ENCODE assay signal across 8 mouse cellular contexts in genomic region chr5:28317253-28317916, GRCm38 (mm10). TPM values are rescaled to one million over a fixed set of nuclear protein-coding genes. Genes with fewer than 3 reads are reported as not detected.
DNase-seq lines count a peak whose midpoint lies in the region; ATAC-seq lines count a peak whose summit lies in the region.

No protein-coding gene starts in this region.

- H3K4me1 ChIP-seq in heart, embryonic 16.5 days (ENCODE audit: control insufficient read depth, insufficient read depth, low read length): peaks cover 20% of the 10 kb centered on the region
- H3K4me1 ChIP-seq in forebrain, embryonic 16.5 days (replicated peaks; ENCODE audit: control insufficient read depth, insufficient read depth, low read length): peaks cover 25% of the 10 kb centered on the region
- peaks cover 25% of the 10 kb centered on the region for H3K4me1 ChIP-seq in liver, embryonic 16.5 days (ENCODE audit: control insufficient read depth, low read depth, low read length)

- ATAC-seq in heart, embryonic 16.5 days (replicated peaks; ENCODE audit: extremely low read depth, insufficient read depth, low FRiP score): peak; percentile 60
- peak; percentile 76 for ATAC-seq in forebrain, embryonic 16.5 days
- peak; percentile 52 for ATAC-seq in liver, embryonic 16.5 days (ENCODE audit: low read depth)

- H3K4me2 ChIP-seq in heart, embryonic 16.5 days (ENCODE audit: low read depth, low read length): peak overlapping the region; percentile 89
- H3K4me2 ChIP-seq in forebrain, embryonic 16.5 days (ENCODE audit: low read length): peak overlapping the region; percentile 74
- H3K4me2 ChIP-seq in liver, embryonic 16.5 days (ENCODE audit: low read depth, low read length): peak overlapping the region; percentile 91

- H3K36me3 ChIP-seq in heart, embryonic 16.5 days (ENCODE audit: control insufficient read depth, insufficient read depth): no peaks in the 10 kb centered on the region
- no peaks in the 10 kb centered on the region for H3K36me3 ChIP-seq in forebrain, embryonic 16.5 days (ENCODE audit: control insufficient read depth, insufficient read depth)
- no peaks in the 10 kb centered on the region for H3K36me3 ChIP-seq in liver, embryonic 16.5 days (ENCODE audit: control insufficient read depth, insufficient read depth)

- WGBS in heart, embryonic 16.5 days: under 1% methylated on average over 60 of the region's 62 CpGs
- under 1% methylated on average over 58 of the region's 62 CpGs for WGBS in forebrain, embryonic 16.5 days
- under 1% methylated on average over 61 of the region's 62 CpGs for WGBS in liver, embryonic 16.5 days (ENCODE audit: insufficient replicate concordance)

- H3K27ac ChIP-seq in heart, embryonic 16.5 days (ENCODE audit: low read length): peak overlapping the region; percentile 100
- H3K27ac ChIP-seq in forebrain, embryonic 16.5 days (ENCODE audit: low read length): peak overlapping the region; percentile 100
- H3K27ac ChIP-seq in liver, embryonic 16.5 days (ENCODE audit: low read length): peak overlapping the region; percentile 99

- H3K9me3 ChIP-seq in heart, embryonic 16.5 days (replicated peaks; ENCODE audit: control insufficient read depth, low read length): no peaks in the 10 kb centered on the region
- no peaks in the 10 kb centered on the region for H3K9me3 ChIP-seq in forebrain, embryonic 16.5 days (ENCODE audit: control insufficient read depth, low read length)
- H3K9me3 ChIP-seq in liver, embryonic 16.5 days (replicated peaks; ENCODE audit: control insufficient read depth, low read length): no peaks in the 10 kb centered on the region

- H3K27me3 ChIP-seq in heart, embryonic 16.5 days (ENCODE audit: control insufficient read depth, insufficient read depth, low read length): no peaks in the 10 kb centered on the region
- H3K27me3 ChIP-seq in forebrain, embryonic 16.5 days (replicated peaks; ENCODE audit: control insufficient read depth, insufficient read depth, low read length): no peaks in the 10 kb centered on the region
- no peaks in the 10 kb centered on the region for H3K27me3 ChIP-seq in liver, embryonic 16.5 days (ENCODE audit: control insufficient read depth, insufficient read depth, low read depth, low read length)

- no peak for DNase-seq in heart, adult 9 months (ENCODE audit: low spot score in 2 of 2)
- DNase-seq in NIH3T3 (ENCODE audit: low read depth): peak; percentile 58
- no peak for DNase-seq in left cerebral cortex, adult 9 months (ENCODE audit: low spot score in 2 of 2)
- DNase-seq in layer of hippocampus, postnatal 36 days: no peak
- no peak for DNase-seq in adrenal gland, postnatal 10 days

- peak overlapping the region; percentile 90 for H3K4me3 ChIP-seq in heart, embryonic 16.5 days (ENCODE audit: low read length)
- H3K4me3 ChIP-seq in forebrain, embryonic 16.5 days (replicated peaks; ENCODE audit: low read length): peak overlapping the region; percentile 89
- H3K4me3 ChIP-seq in liver, embryonic 16.5 days (ENCODE audit: low read depth, low read length): peak overlapping the region; percentile 97

- H3K9ac ChIP-seq in heart, embryonic 16.5 days (ENCODE audit: low read length): peak overlapping the region; percentile 96
- peak overlapping the region; percentile 99 for H3K9ac ChIP-seq in forebrain, embryonic 16.5 days (replicated peaks; ENCODE audit: low read depth, low read length)
- H3K9ac ChIP-seq in liver, embryonic 16.5 days (ENCODE audit: low read depth, low read length): peak overlapping the region; percentile 100

RNA-seq across cellular contexts. Expression of gene Rbm33, which starts 0.5 kb away (rescaled TPM):
- polyA plus RNA-seq in heart, embryonic 16.5 days (2015; fragmentation: Nextera tagmentation; extraction: Ambion mirVana): 8.4 and 9.2 TPM in 2 replicates
- polyA plus RNA-seq in forebrain, embryonic 16.5 days (2015; fragmentation: Nextera tagmentation; extraction: Ambion mirVana): 18.8 and 19.2 TPM in 2 replicates
- polyA plus RNA-seq in liver, embryonic 16.5 days (2015; fragmentation: Nextera tagmentation; extraction: Ambion mirVana): 5.9 and 6.9 TPM in 2 replicates
- 10 to 100 TPM; 67.4 to 74.1 TPM for total RNA-seq in layer of hippocampus, postnatal 36 days (2021)
- 10 to 100 TPM; 46.8 to 52.7 TPM for total RNA-seq in adrenal gland, postnatal 10 days (2021)
